Mouse (Mus musculus): ENCODE data around the gene Gm7876. TPM values are rescaled to one million over a fixed set of nuclear protein-coding genes. Genes with fewer than 3 reads are reported as not detected.

The Gm7876 gene
- polyA plus RNA-seq (2021; fragmentation: Nextera tagmentation), result not detected in 2 replicates
- long read RNA-seq, experiment 1, result 0 reads
- long read RNA-seq, experiment 2, result 0 reads

GRCm38 (mm10) chr14:4708938-4709337 is at the start of gene Gm7876:
Gene Gm7876 (plus strand): TSS chr14:4709238.

GRCm38 (mm10) chr14:4663892-4664291 is 45.1 kb upstream of the Gm7876 start, which contains the start of gene Gm3239:
Gene Gm3239 (plus strand): TSS chr14:4664192.

GRCm38 (mm10) chr14:4726038-4726880 is 17.2 kb downstream of the Gm7876 start, which contains the start of gene Gm3252:
Gene Gm3252 (plus strand): TSS chr14:4726775.

Other genes with a start within 250 kb of the Gm7876 start
- gene Gm3182, start 227.5 kb upstream of the Gm7876 start, polyA plus RNA-seq (2021; fragmentation: Nextera tagmentation), result not detected in 2 replicates
- gene Gm3047, start 153.8 kb upstream of the Gm7876 start, polyA plus RNA-seq (2021; fragmentation: Nextera tagmentation), result not detected in 2 replicates
- not detected in 2 replicates for gene Gm8159, start 76.9 kb upstream of the Gm7876 start, polyA plus RNA-seq (2021; fragmentation: Nextera tagmentation)
- gene Gm3239, start 45.0 kb upstream of the Gm7876 start, polyA plus RNA-seq (2021; fragmentation: Nextera tagmentation), result 0.25 and 0.34 TPM in 2 replicates
- 0.21 and 0.45 TPM in 2 replicates for gene Gm3252, start 17.5 kb downstream of the Gm7876 start, polyA plus RNA-seq (2021; fragmentation: Nextera tagmentation)
- not detected in 2 replicates for gene Gm9602, start 67.1 kb downstream of the Gm7876 start, polyA plus RNA-seq (2021; fragmentation: Nextera tagmentation)
- not detected in 2 replicates for gene Gm3269, start 128.9 kb downstream of the Gm7876 start, polyA plus RNA-seq (2021; fragmentation: Nextera tagmentation)
- gene Gm3264, start 146.3 kb downstream of the Gm7876 start, polyA plus RNA-seq (2021; fragmentation: Nextera tagmentation), result 0.21 TPM in 1 of 2 replicates, not detected in the other
- gene Gm3278, start 183.2 kb downstream of the Gm7876 start, polyA plus RNA-seq (2021; fragmentation: Nextera tagmentation), result not detected in 2 replicates